Mouse (Mus musculus): ENCODE data around the gene Itih2. TPM values are rescaled to one million over a fixed set of nuclear protein-coding genes. Genes with fewer than 3 reads are reported as not detected.

Gene Itih2
- total RNA-seq, 2 experiments from 2014 or later = 0.40 to 0.74 TPM

DNA sequence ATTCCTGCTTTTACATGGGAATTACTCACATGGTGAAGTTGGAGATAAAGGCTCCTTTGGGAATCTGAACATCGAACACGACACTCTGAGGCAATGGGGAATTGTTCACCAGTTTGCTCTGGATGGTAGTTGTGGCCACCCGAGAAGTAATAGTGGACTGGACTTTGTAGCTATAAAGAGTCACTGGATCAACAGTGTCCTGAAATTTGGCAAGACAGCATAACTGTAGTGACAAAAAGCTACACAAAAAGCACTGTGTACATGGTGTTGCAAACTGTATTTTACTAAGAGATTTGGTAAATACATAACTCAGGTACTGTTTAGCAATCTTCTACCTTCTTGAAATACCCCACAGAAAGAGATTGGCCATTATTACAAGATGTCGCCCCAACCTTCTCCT, 5.1 kb downstream of the Itih2 start:
- intact Hi-C loops (cut with DNase I; ENCODE audit: low total_unique reads) = no loop called here
- DNase-seq = no peak

DNA sequence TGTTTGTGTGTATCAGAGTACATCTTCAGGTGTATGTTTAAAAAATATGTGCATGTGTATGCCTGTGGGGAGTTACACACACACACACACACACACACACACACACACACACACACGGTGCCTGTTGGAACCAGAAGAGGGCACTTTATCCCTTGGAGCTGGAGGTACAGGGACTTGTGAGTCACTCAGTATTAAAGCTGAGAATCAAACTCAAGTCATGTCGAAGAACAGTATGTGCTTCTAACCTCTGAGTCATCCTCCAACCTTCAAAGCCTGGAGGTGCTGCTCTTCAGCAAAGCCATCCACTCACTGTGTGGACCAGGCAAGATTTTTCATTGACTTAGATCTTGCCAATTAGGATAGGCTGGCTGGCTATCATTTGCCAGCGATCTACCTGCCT, 9.4 kb downstream of the Itih2 start:
- no peak for DNase-seq
- intact Hi-C loops (cut with DNase I; ENCODE audit: low total_unique reads) = no loop called here

DNA sequence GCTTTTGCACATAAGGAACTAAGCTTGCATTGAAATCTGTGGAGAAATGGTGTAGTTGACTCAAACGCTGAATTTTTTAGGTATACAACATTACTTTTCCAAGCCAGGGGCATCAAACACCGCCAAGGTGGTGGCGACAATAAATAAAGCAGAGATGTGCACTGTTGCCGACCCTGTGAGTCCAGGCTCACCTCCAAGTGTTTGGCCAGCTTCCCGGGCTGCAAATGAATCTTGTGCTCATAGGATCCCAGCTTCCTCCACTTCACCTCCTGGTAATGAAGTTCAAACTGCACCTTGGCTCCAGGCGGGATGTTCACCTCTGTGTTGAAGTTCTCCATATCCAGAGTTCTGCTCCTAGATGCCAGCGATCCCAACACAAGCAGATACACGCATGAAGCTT, 11.9 kb downstream of the Itih2 start:
- intact Hi-C loops (cut with DNase I; ENCODE audit: low total_unique reads) = no loop called here
- no peak for DNase-seq

DNA sequence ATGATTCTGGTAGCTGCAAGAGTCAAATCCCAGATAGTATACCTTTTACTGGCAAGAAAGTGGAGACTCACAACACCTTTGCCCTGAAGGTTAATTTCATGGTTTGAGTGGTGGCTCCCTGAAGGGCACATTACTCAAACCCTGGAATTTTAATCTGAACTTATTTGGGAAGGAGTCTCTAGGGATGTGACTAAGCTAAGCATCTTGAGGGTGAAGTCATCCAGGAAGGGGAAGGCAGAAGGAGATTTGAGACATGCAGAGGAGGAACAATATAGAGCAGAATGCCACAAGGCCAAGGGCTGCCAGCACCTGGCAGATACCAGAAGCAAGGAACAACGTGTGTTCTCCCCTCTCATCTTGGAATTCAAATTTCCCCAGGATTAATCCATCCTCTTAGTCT, 12.4 kb downstream of the Itih2 start:
- DNase-seq = no peak
- intact Hi-C loops (cut with DNase I; ENCODE audit: low total_unique reads) = no loop called here

DNA sequence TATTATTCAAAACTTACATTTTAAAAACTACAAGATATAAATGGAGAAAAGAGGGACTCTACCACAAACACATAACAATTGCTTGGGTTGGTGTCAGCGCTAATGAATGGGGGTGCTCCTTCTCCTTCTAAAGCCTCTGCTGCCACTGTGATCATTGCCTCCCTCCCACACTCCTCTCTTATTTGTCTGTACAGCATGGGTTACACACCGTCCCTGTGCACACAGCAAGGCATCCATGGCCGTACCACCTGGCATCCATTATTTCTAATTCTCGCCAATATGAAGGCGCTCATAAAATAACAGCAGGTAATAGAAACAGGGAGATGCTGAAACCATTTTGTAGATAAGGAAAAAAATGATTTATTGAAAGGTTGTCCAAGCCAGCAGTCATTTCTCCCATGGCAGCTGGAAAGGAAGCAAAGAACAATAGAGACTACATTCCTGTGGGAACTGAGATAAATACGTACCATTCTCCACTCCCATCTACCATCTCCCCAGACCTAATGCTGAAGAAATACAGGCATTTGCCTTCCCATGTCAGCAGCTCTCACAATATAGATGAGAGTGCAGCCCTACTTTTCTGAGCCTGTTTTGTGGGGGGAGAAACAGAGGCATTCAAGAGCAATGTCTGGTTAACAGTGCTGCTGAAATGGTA, 22.5 kb downstream of the Itih2 start:
- intact Hi-C loops (cut with DNase I; ENCODE audit: low total_unique reads) = no loop called here
- DNase-seq = no peak

DNA sequence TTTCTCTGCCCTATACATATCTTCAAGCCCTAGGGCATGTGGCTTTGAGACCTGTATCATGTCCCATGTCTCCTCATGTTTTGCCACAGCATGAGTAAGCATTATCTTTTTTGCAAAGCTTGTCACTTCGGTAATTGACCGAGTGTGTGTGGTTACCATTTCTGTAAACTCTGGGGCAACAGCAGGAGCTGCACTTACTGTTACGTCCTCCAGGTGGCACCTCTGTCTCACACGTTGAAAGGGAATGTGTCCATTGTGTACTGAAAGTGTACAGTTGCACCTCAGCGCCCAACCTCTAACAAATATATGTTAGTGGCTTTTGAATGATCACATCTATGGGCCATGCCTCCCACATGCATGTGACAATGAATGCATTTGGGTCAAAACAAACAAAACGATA, 30.0 kb downstream of the Itih2 start:
- intact Hi-C loops (cut with DNase I; ENCODE audit: low total_unique reads) = loop anchor here (2.0 to 5.0 kb wide), 2 partner anchors 41 to 188 kb away; no protein-coding TSS in a partner anchor
- DNase-seq = peak; percentile 45

DNA sequence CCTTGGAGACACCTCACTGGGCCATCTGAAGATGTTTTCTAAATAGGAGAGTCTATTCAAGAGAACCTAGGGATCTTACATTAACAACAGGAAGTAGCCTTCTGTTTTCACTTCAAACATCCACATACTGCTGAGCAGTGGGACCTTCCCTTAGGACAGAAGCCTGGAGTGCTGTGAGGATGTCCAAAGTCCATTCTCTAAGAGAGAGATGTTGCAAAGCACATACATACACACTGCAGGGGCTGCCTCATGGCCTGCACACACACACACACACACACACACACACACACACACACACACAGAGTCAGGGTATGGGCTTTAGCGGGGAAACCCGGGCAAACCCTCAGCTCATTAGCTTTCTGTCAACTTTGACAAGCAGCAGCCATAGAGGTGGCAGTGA, 30.7 kb downstream of the Itih2 start:
- no peak for DNase-seq
- intact Hi-C loops (cut with DNase I; ENCODE audit: low total_unique reads) = loop anchor here (2.0 to 5.0 kb wide), 2 partner anchors 42 to 188 kb away; no protein-coding TSS in a partner anchor

DNA sequence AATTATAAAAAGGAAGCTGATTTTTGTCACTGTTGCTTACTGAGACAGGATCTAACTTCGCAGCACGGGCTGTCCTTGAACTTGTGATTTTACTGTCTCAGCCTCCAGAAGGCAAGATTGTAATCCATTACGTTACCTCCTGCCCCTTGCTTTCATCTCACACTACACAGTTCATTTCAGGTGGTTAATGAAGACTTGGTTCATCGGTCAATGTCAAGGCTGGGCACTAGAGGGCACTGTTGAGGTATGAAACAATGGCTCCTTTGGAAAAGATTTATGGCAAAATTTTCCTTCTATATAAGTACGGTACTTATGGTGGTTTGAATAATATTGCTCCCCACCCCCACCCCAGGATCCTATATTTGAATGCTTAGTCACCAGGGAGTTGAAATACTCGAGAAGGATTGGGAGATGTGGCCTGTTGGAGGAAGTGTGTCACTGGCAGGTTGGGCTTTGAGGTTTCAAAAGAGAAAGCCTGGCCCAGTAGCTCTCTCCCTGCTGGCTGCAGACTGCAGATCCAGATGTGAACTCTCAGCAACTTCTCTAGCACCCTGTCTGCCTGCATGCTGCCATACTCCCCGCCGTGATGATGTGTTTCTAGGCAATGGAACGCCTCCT, 32.5 kb downstream of the Itih2 start:
- intact Hi-C loops (cut with DNase I; ENCODE audit: low total_unique reads) = no loop called here
- DNase-seq = no peak

DNA sequence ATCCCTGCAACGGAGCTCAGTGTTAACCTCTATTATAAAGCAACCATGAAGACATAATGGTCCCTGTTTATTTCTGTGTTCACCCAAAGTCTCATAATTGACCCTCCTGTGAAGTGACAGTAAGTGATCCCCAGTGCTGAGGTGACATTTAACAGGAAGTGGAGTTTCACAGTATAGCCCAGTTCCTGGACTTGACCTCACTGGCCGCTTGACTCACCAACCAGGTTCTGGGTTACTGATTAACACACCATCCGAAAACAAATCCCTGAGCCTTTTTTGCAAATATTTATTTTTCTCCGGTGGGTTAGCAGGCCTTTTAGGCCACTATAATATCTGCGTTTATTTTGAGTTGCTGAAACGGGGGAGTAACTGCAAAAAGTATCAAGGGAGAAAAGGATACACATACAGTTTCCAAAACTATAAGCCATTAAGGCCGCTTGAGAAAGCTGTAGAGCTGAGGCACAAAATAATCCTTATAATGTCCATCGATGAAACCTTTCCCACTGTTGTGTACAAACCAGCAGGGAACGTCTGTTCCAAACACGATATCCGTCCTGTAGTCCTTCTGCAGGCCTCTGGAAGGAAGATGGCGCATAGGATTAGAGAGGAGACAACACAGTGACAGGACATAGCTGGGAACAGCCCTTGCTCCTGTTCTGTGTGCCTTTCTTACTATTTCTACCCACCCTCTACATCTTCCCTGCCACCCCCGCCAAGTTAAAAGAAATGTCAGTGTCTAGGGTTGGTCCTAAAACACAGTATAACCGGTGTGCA, 36.7 kb downstream of the Itih2 start:
- intact Hi-C loops (cut with DNase I; ENCODE audit: low total_unique reads) = no loop called here
- no peak for DNase-seq

DNA sequence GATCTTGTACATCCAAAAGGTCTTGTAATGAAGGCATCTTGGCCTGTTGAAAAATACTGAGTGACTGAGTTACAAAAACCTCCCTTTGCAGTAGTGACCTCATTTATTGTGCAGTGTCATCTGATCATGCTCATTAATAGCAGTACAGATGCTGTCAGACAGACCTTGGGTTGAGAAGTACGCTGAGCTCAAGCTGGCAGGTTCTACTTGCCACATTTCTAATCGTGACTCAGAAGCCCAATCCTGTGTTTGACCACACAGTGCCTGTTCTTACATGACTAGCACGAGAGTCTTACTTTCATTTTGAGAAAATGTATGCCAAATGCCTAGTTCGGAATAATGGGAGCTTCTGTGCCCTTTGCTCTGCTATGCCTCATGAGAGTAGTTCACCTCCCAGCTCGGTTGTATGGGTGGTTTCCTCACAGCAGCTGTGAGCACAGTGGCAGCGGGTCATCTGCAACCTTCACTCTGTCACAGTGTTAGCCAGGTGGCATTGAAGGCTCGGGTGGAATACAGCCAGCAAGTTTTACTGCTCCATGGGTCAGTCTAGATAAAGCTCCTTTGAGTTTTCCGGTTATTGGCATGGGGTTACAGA, 43.8 kb downstream of the Itih2 start:
- intact Hi-C loops (cut with DNase I; ENCODE audit: low total_unique reads) = no loop called here

DNA sequence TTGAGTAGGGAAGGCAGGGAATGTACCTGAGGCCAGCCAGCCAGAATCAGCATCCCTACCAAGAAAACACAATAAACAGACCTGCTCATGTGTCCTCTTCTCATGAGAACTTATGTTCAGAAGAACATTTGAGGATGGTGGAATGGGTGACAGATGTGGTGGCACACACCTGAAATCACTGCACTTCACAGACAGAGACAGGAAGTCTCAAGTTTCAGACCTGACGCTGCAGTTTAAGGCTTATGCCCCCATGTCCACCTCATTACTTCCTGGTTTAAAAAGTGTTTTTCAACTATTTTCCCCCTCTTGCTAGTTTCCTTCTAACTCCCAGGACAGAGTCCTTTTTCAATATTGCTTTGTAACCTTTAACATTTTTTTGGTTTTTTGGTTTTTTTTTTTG, 48.5 kb downstream of the Itih2 start:
- DNase-seq = no peak
- intact Hi-C loops (cut with DNase I; ENCODE audit: low total_unique reads) = no loop called here

More for the DNA sequence above, 43.8 kb downstream of the Itih2 start:
- DNase-seq = no peak

DNA sequence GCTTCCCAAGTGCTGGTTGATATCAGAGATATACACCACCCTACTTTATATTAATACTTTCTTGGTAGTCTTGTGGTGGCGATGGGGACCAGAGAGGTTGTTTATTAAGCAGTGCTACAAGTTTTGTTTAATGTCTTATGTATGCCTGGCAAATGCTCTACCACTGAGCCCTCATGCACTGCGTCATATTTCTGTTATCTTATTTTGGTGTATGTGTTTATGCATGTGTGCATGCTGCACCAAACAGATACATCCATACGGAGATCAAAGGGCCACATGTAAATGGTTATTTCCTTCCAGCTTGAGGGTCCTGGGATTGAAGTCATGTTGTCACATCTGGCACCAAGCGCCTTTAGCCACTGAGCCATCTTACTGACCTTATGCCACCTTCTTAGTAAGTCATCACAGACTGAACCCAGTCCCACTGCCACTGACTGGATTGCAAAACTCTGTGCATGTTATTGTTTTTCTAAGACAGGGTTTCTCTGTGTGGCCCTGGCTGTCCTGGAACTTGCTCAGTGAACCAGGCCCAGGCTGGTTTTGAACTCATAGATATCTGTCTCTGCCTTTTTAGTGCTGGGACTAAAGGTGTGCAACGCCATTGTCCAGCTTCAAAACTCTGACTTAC, 49.6 kb downstream of the Itih2 start:
- intact Hi-C loops (cut with DNase I; ENCODE audit: low total_unique reads) = no loop called here
- DNase-seq = no peak

DNA sequence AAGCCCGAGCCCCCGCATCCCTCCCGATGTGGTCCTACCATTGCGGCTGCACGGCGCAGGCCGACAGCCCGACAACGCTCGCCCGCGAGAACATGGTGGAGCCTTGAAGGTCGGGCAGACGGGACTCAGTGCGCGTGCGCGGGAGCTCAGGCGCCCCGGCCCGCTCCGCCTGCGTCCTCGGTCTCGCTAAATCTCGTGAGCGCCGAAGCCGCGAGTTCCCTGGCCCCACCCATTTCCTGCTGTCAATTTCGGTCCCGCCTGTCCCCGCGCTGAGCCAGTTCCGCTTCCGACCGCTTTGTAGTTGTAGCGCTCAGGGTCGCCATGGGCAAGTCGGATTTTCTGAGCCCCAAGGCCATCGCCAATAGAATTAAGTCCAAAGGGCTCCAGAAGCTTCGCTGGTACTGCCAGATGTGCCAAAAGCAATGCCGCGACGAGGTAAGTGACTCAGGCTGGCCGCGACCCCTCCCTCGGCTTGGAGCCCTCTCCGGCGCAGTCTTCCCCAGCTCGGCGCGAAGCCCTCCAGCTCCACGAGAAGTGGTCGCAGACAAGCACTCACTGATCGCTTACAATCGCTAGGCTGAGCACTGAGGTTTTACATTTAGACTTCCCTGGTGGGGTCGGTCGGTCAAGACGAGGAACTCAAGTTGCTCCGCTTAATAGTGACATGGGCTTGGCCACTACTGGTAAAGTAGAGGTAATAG, 50.7 kb downstream of the Itih2 start, which contains the start of the genes Atp5c1 and Kin:
Gene Atp5c1 (minus strand): TSS at position 201 of the 701 bp plus-strand sequence.
Gene Kin (plus strand): TSS at position 284 of the 701 bp plus-strand sequence.
- peak; percentile 98 for DNase-seq
- intact Hi-C loops (cut with DNase I; ENCODE audit: low total_unique reads) = no loop called here

DNA sequence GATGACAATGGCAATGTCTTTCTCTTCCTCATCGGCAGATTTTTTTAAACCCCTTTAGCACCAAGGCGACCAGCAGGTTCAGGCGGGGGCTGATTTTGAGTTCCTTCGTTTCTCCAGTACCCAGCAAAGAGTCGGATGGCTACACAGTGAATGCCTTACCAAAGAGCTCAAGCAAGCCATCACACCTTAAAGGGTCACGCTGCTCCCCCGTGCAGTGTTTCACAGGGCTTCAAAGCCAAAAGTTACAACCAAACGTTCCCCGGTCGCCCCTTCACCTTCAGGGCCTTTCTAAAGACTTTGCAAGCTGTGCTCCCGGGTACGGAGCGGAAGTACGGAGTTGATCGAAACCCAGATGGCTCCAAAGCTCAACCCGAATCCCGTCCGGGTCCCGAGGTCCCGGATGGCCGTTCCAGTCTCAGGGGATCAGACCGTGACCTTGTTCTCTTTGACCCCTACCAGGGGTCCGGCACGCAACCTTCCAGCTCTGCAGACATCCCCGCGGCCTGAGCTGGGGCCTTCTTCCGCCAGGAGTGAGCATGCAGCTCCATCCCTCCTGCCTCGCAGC, 51.4 kb downstream of the Itih2 start:
- no peak for DNase-seq
- intact Hi-C loops (cut with DNase I; ENCODE audit: low total_unique reads) = no loop called here

DNA sequence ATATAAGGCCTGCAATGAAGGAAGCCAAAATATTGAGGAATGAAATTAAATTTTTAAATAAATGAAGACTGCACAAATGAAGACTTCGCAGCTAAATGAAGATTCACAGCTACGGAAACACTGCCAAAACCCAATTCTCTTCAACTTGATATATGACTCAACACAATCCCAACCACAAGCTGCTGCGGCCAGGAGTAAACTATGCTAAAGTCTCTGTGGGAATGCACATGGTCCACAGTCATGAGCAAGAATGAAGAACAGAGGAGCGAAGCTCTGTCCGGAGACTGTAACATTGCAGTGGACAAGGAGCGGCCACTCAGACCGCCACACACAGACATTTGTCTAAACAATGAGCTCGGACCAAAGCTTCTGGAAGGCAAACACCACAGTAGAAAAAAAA, 54.5 kb downstream of the Itih2 start:
- no peak for DNase-seq
- intact Hi-C loops (cut with DNase I; ENCODE audit: low total_unique reads) = no loop called here

DNA sequence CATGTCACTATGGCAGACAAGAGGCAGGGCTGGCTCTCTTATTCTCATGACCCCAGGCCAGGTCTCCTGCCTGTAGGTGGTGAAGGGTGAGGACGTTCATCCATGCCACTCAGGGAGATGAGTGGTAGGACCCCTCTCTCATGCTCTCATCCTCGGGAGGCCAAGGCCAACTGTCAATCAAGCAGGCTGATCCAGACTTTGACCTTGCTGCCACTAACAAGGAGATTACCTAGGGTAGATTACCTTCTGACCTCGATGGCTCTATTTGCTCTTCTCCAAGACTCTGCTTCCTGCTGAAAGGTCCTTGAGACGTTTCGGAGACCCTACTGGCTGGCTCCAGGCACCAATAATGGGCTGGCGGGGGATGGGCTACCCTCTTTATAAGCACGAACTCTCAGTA, 56.7 kb downstream of the Itih2 start:
- no peak for DNase-seq
- intact Hi-C loops (cut with DNase I; ENCODE audit: low total_unique reads) = no loop called here

DNA sequence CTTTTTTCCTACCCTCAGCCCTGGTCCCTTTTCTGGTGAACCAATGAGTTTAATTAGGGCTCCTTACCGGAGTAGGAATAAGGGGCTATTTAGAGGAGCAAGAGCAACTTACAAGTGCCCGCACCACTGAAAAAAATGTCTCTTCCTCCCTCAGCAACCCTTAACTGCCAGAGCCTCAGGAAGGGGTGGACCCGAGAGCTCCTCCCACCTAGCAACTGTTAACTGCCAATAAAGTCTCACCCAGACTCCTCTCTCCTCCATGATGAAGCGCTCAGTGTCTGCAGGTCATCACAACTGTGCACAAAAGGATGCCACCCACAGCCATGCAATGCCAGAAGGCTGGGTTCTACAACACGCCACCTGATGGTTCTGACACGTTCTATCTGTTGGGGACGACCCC, 59.4 kb downstream of the Itih2 start:
- no peak for DNase-seq
- intact Hi-C loops (cut with DNase I; ENCODE audit: low total_unique reads) = no loop called here

DNA sequence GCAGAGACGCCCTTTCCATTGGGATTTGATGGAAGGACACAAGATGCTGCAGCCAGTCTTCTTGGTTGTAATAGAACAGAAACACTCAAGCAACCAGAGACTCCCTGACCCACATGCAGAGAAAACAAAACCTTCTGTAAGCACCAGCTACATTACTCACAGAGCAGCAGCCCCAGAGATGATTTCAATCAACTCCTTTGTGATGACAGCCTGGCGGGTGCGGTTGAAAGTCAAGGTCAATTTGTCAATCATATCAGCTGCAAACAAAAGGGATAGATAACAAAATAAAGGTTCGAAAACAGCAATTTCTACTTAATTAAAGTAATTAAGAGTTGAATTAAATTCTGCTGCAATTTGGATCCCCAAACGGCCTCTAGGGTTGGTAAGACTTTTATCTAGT, 72.4 kb downstream of the Itih2 start:
- no peak for DNase-seq
- intact Hi-C loops (cut with DNase I; ENCODE audit: low total_unique reads) = no loop called here

DNA sequence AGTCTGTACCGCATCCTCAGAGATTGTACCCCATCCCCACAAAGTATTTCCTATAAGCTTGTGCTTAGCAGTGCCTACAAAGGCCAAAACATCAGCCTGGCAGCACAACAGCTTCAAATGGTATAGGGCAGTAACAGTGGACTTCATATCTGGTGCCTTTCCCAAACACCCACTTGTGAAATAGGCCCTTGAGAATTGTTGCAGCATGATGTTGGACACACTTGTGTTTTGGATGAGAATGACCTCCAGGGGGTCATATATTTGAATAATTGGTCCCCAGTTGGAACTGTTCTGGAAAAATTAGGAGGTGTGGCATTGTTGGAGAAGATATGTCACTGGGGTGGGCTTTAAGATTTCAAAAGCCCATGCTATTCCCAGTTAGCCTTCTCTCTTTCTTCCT, 79.2 kb downstream of the Itih2 start:
- no peak for DNase-seq
- intact Hi-C loops (cut with DNase I; ENCODE audit: low total_unique reads) = no loop called here
